Mouse (Mus musculus) kidney, postnatal 10 days (tissue): ENCODE measurements around the gene Hoxa11.
A peak's percentile ranks its signal among the peaks of the same experiment; 100 is the strongest.

ENCODE experiments used
- DNase-seq: peaks from one replicate; pipeline ENCODE4 v3.0.0; 2021; ENCODE audit warnings: mixed read lengths

Hoxa11 gene

GRCm38 (mm10) chr6:52217895-52218642 is 27.5 kb downstream of the Hoxa11 start:
- DNase-seq: peak; percentile 60

GRCm38 (mm10) chr6:52217459-52217768 is 28.2 kb downstream of the Hoxa11 start:
- peak; percentile 97 for DNase-seq

- DNase-seq: peak; percentile 73
These were observed 28.7 kb downstream of the Hoxa11 start for GRCm38 (mm10) chr6:52216691-52217458.

DNA sequence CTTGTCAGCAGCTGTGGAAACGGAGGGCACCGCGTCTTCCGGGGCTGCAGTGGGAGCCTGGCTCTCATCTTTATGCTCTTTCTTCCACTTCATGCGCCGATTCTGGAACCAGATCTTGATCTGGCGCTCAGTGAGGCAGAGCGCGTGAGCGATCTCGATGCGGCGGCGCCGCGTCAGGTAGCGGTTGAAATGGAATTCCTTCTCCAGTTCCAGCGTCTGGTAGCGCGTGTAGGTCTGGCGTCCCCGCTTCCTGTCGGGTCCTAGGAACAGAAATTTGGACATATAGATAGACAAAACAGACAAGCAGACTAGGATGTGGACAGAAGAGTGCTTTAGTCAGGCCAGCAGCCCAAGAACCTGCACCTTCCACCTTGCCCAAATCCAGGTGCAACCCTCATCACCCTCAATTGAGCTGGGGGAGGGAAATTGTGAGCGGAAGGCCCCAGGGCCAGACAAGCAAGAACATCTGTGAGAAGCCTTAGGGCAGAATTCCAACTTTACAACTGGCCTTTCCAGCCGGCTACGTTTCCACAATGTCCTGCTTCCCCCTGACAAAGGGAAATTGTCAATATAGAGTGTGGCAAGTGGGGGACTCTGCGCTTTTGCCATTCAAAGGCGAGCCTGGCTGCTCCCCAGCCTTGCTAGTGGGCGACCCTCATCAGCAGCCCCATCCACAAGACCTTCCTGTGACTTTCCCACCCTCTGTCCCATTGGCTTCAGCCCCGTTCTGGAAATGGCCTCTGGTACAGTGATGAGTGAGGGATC is 29.7 kb downstream of the Hoxa11 start:
- peak; percentile 66 for DNase-seq

DNA sequence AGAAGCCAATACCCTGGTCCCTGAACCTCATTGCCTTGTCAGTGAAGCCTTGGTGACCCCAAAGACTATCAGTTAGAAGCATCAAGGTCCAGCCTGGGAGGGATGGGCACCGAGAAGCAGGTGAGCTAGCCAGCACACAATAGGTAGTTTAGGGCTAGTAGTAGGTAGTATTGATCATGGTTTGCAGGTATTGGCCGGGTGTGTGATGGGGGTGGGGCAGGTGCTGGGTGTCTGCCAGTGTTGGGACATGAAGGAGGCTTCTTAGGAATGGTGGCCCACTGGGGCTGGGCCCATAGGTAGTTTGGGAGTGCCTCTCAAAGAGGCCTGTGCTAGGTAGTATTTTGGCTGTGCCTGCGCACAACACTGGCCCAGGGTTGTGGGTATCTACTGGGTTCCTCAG is 30.5 kb downstream of the Hoxa11 start:
- DNase-seq: peak; percentile 39

GRCm38 (mm10) chr6:52214271-52214670 is 31.3 kb downstream of the Hoxa11 start:
- peak; percentile 60 for DNase-seq

GRCm38 (mm10) chr6:52213119-52213986 is 32.3 kb downstream of the Hoxa11 start, which contains the start of the genes Hoxa3 and Gm28308:
Gene Hoxa3 (minus strand): TSS chr6:52213336.
Gene Gm28308 (minus strand): TSS chr6:52213339.
- DNase-seq: peak; percentile 89

- DNase-seq: peak; percentile 79
These were observed 33.0 kb downstream of the Hoxa11 start for GRCm38 (mm10) chr6:52212556-52213118.

- peak; percentile 59 for DNase-seq
These were observed 33.6 kb downstream of the Hoxa11 start for GRCm38 (mm10) chr6:52211961-52212360.

GRCm38 (mm10) chr6:52211170-52211935 is 34.3 kb downstream of the Hoxa11 start:
- peak; percentile 94 for DNase-seq

DNA sequence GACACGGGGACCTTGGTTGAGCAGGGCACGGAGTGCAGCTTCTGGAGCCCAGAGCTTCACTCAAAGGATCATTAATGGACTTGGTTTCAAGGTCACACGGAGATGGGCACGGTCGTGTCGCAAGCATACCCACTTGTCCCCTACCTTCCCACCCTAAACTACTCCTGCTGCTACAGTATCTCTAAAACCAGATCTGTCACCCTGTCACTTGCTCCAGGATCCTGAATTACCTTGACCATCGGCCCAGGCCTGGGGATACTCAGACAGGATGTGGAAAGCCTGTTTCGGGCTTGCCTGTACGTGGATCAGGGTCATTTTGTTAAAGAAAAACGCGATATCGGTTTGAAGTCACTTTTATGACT is 35.9 kb downstream of the Hoxa11 start:
- DNase-seq: no peak

GRCm38 (mm10) chr6:52208868-52209684 is 36.5 kb downstream of the Hoxa11 start:
- DNase-seq: peak; percentile 35

DNA sequence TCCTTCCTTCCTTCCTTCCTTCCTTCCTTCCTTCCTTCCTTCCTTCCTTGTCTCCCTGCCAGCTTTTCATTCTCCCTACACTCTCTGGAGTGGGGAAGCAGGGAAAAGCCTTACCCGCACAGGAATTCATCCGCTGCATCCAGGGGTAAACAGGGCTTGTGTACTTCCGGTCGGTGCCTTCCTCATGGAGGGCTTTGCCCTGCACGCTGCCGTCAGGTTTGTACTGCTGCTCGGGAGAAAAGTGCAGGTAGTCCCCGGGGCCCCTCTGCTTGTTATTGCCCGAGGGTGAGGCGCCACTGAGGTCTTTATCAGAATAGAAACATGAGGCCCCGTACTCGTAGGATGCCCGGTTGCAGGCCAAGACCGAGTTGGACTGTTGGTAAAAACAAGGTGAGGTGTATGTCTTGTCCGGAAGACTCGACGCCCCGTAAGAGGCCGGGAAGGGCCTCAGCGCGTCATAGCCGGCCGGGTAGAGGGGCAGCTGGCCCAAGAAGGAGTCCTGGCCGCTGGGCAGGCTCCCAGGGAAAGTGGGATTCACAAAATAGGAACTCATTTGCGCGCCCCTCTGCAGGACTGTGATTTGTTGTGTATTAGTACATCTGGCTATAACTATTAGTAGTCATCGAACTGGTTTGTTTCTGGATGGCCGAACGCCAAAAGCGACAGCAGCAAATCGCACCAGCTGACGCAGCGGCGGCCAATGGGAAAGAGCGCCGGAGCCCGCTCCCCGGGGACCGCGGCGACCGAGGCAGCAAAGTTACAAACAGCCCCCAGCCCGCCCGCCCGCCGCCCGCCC is 37.3 kb downstream of the Hoxa11 start, which contains the start of gene Hoxa6:
Gene Hoxa6, minus strand, starts transcription at position 651 of the 796 bp plus-strand sequence.
- DNase-seq: peak; percentile 89

- no peak for DNase-seq
These were observed 38.0 kb downstream of the Hoxa11 start for GRCm38 (mm10) chr6:52207684-52207976.

GRCm38 (mm10) chr6:52206882-52207683 is 38.5 kb downstream of the Hoxa11 start:
- peak; percentile 20 for DNase-seq

GRCm38 (mm10) chr6:52205638-52206621 is 39.7 kb downstream of the Hoxa11 start:
- DNase-seq: peak; percentile 56

GRCm38 (mm10) chr6:52205221-52205620 is 40.4 kb downstream of the Hoxa11 start:
- peak; percentile 32 for DNase-seq
